Mouse (Mus musculus) liver, postnatal 0 days (tissue): Measurements from ENCODE around the gene Avpi1.

Experiments
- CTCF ChIP-seq: sonication (generic); IDR thresholded peaks from 2 replicates; pipeline ENCODE4 v1.5.1; 2016; ENCODE audit warnings: antibody characterized with exemption, low read depth
- EP300 ChIP-seq: IDR thresholded peaks from 2 replicates; pipeline ENCODE4 v1.6.1; 2016; ENCODE audit warnings: antibody characterized with exemption, low read depth, mild to moderate bottlenecking

DNA sequence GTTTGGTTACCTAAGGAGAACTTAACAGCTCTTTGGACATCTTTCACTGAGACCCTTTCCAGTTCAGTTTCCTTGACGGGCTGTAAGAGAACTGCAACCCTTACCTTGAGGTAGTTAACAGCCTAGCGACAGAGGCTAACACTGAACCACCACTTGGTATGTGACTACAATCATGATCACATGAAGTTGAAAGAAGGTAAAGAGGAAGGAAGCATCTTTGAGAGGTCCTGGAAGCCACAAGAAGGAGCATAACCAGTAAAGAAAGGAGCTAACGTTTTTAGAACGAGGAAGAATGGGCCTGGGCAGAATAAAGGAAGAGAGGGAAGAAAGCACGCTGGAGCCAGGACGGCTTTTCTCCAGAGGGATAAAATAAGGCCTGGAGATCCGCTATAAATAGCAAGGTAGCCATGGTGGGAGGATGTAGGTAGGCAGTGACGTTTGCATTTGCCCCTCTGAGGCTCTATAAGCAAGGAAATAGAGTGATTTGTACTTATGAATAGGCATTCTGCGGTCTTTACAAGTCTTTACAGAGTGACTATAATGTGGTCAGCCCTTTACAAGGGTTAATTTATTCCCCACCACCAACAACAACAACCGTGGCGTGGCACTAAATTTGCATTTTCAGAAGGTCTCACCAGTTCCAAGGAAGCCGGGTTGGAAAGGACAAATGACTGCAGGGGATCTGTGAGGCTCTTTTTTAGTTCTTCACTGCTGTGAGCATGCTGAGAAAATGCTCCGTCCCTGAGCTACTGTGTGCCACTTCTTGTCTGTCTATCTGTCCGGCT is 842 bp upstream of the Avpi1 start:
- TF ChIP-seq CTCF (no peak), EP300 (no peak)
